Mouse (Mus musculus) neural tube, embryonic 12.5 days (tissue): ENCODE measurements around the gene 1700029I15Rik. TPM values are rescaled to one million over a fixed set of nuclear protein-coding genes. Genes with fewer than 3 reads are reported as not detected.

Experiments
- ATAC-seq: fragments of 200-750 bp; cut with Nextera tagmentation; 2 replicates; pipeline ENCODE4 v1.8.0; 2017; ENCODE audit warnings: low read depth, mild to moderate bottlenecking, moderate TSS enrichment, moderate library complexity; ENCODE audit not compliant: low FRiP score
- H3K27ac ChIP-seq: fragments of 300-500 bp; sonication (generic); 2 replicates; pipeline ENCODE4 v1.5.1; 2016
- H3K27me3 ChIP-seq: fragments of 300-500 bp; sonication (generic); replicated peaks from 2 replicates; pipeline ENCODE4 v1.6.1; 2016; ENCODE audit warnings: mild to moderate bottlenecking
- H3K36me3 ChIP-seq: fragments of 300-500 bp; sonication (generic); 2 replicates; pipeline ENCODE4 v1.6.1; 2016; ENCODE audit warnings: mild to moderate bottlenecking
- H3K4me1 ChIP-seq: fragments of 300-500 bp; sonication (generic); 2 replicates; pipeline ENCODE4 v1.6.1; 2016
- H3K4me2 ChIP-seq: fragments of 300-500 bp; sonication (generic); replicated peaks from 2 replicates; pipeline ENCODE4 v1.6.1; 2016; ENCODE audit warnings: mild to moderate bottlenecking
- H3K4me3 ChIP-seq: fragments of 300-500 bp; sonication (generic); 2 replicates; pipeline ENCODE4 v1.5.1; 2016
- H3K9ac ChIP-seq: fragments of 300-500 bp; sonication (generic); 2 replicates; pipeline ENCODE4 v1.6.1; 2016; ENCODE audit warnings: mild to moderate bottlenecking
- H3K9me3 ChIP-seq: fragments of 300-500 bp; sonication (generic); 2 replicates; pipeline ENCODE4 v1.6.1; 2016; ENCODE audit warnings: mild to moderate bottlenecking
- WGBS: fragments of 180-500 bp; shearing (Covaris S2); methylation state at CpG from one replicate; pipeline ENCODE4 v1.1.7; 2016; 5-methylcytosine and 5-hydroxymethylcytosine counted together
- polyA plus RNA-seq: library from polyadenylated mRNA; unstranded; fragments of >200 nt; fragmentation: Nextera tagmentation; extraction: Ambion mirVana; gene quantifications from 2 replicates; pipeline ENCODE4 v1.2.1, GENCODE M21; 2016

1700029I15Rik gene
- polyA plus RNA-seq, 1 experiment from 2014 or later, result 7.3 TPM

- Histone ChIP-seq H3K4me3 (no peak overlapping the region), H3K36me3 (peaks cover 47% of the 10 kb centered on the region), H3K27me3 (no peaks in the 10 kb centered on the region), H3K27ac (peak overlapping the region; percentile 39; the same call in 1 of the 2 replicates), H3K4me1 (peaks cover 35% of the 10 kb centered on the region), H3K9me3 (no peaks in the 10 kb centered on the region), H3K4me2 (0 out of 2 replicates have a peak overlapping the region, but pooled peaks have one; percentile 15), H3K9ac (peak overlapping the region; percentile 10; the same call in 1 of the 2 replicates)
- WGBS, result 44% methylated on average over 9 of the region's 9 CpGs
- peak; percentile 70 for ATAC-seq
Measured at GRCm38 (mm10) chr2:92424462-92425308, 42.3 kb downstream of the 1700029I15Rik start.

GRCm38 (mm10) chr2:92425366-92425765 is 43.0 kb downstream of the 1700029I15Rik start:
- 0 out of 2 replicates have a peak overlapping the region, but pooled peaks have one; percentile 15 for H3K4me2 ChIP-seq
- peak; percentile 14; the same call in 1 of the 2 replicates for ATAC-seq
- H3K9me3 ChIP-seq, result no peaks in the 10 kb centered on the region
- peaks cover 41% of the 10 kb centered on the region for H3K36me3 ChIP-seq
- no peaks in the 10 kb centered on the region for H3K27me3 ChIP-seq
- 0 out of 2 replicates have a peak overlapping the region, but pooled peaks have one; percentile 39 for H3K27ac ChIP-seq
- H3K9ac ChIP-seq, result no peak overlapping the region
- WGBS, result 79% methylated on average over 4 of the region's 4 CpGs
- H3K4me1 ChIP-seq, result peaks cover 35% of the 10 kb centered on the region
- no peak overlapping the region for H3K4me3 ChIP-seq

- peak overlapping the region; percentile 9; the same call in 1 of the 2 replicates for H3K9ac ChIP-seq
- no peak overlapping the region for H3K27ac ChIP-seq
- ATAC-seq, result no peak
- no peak overlapping the region for H3K4me2 ChIP-seq
- WGBS, result 91% methylated on average over 3 of the region's 3 CpGs
- H3K9me3 ChIP-seq, result no peaks in the 10 kb centered on the region
- H3K27me3 ChIP-seq, result no peaks in the 10 kb centered on the region
- H3K4me3 ChIP-seq, result no peak overlapping the region
- peaks cover 46% of the 10 kb centered on the region for H3K4me1 ChIP-seq
- H3K36me3 ChIP-seq, result peaks cover 32% of the 10 kb centered on the region
Measured at GRCm38 (mm10) chr2:92426426-92426825, 44.1 kb downstream of the 1700029I15Rik start.

- Histone ChIP-seq H3K9me3 (no peaks in the 10 kb centered on the region), H3K4me3 (no peak overlapping the region), H3K27me3 (no peaks in the 10 kb centered on the region), H3K27ac (no peak overlapping the region), H3K4me1 (peaks cover 60% of the 10 kb centered on the region), H3K36me3 (peaks cover 18% of the 10 kb centered on the region), H3K4me2 (no peak overlapping the region), H3K9ac (no peak overlapping the region)
- ATAC-seq, result no peak
- 77% methylated on average over 6 of the region's 6 CpGs for WGBS
Measured at GRCm38 (mm10) chr2:92427882-92428281, 45.5 kb downstream of the 1700029I15Rik start.

- H3K27me3 ChIP-seq, result peaks cover 2% of the 10 kb centered on the region
- WGBS, result 89% methylated on average over 2 of the region's 2 CpGs
- ATAC-seq, result no peak
- no peaks in the 10 kb centered on the region for H3K9me3 ChIP-seq
- peaks cover 3% of the 10 kb centered on the region; the same call in 1 of the 2 replicates for H3K36me3 ChIP-seq
- no peak overlapping the region for H3K4me3 ChIP-seq
- H3K27ac ChIP-seq, result no peak overlapping the region
- H3K4me1 ChIP-seq, result peaks cover 47% of the 10 kb centered on the region
- no peak overlapping the region for H3K9ac ChIP-seq
- H3K4me2 ChIP-seq, result no peak overlapping the region
Measured at GRCm38 (mm10) chr2:92430089-92430488, 47.8 kb downstream of the 1700029I15Rik start.

GRCm38 (mm10) chr2:92430723-92431541 is 48.6 kb downstream of the 1700029I15Rik start:
- Histone ChIP-seq H3K9ac (peak overlapping the region; percentile 43), H3K4me1 (peaks cover 39% of the 10 kb centered on the region), H3K27me3 (peaks cover 3% of the 10 kb centered on the region), H3K4me2 (peak overlapping the region; percentile 81), H3K4me3 (peak overlapping the region; percentile 91), H3K9me3 (no peaks in the 10 kb centered on the region), H3K36me3 (peaks cover 3% of the 10 kb centered on the region; the same call in 1 of the 2 replicates), H3K27ac (peak overlapping the region; percentile 29)
- 74% methylated on average over 21 of the region's 21 CpGs for WGBS
- no peak for ATAC-seq

- Histone ChIP-seq H3K4me2 (peak overlapping the region; percentile 81), H3K9ac (peak overlapping the region; percentile 43), H3K36me3 (peaks cover under 1% of the 10 kb centered on the region; the same call in 1 of the 2 replicates), H3K4me1 (peaks cover 38% of the 10 kb centered on the region), H3K9me3 (no peaks in the 10 kb centered on the region), H3K4me3 (peak overlapping the region; percentile 91), H3K27ac (peak overlapping the region; percentile 29; the same call in 1 of the 2 replicates), H3K27me3 (peaks cover 3% of the 10 kb centered on the region)
- WGBS, result 32% methylated on average over 11 of the region's 11 CpGs
- no peak for ATAC-seq
Measured at GRCm38 (mm10) chr2:92431611-92432179, 49.4 kb downstream of the 1700029I15Rik start.

- H3K4me2 ChIP-seq, result peak overlapping the region; percentile 81
- H3K9me3 ChIP-seq, result no peaks in the 10 kb centered on the region
- peaks cover 3% of the 10 kb centered on the region for H3K27me3 ChIP-seq
- WGBS, result 47% methylated on average over 17 of the region's 17 CpGs
- peaks cover 38% of the 10 kb centered on the region for H3K4me1 ChIP-seq
- H3K27ac ChIP-seq, result no peak overlapping the region
- no peak for ATAC-seq
- H3K9ac ChIP-seq, result peak overlapping the region; percentile 92
- peak overlapping the region; percentile 91 for H3K4me3 ChIP-seq
- no peaks in the 10 kb centered on the region for H3K36me3 ChIP-seq
Measured at GRCm38 (mm10) chr2:92432299-92433295, 50.3 kb downstream of the 1700029I15Rik start.

GRCm38 (mm10) chr2:92433578-92434374 is 51.4 kb downstream of the 1700029I15Rik start, which contains the start of gene Cry2:
Gene Cry2 (minus strand): TSS chr2:92434043.
- H3K27me3 ChIP-seq, result peaks cover 3% of the 10 kb centered on the region
- H3K9ac ChIP-seq, result peak within 1 kb of the TSS; percentile 92
- peak within 1 kb of the TSS; percentile 32; the same call in 1 of the 2 replicates for H3K27ac ChIP-seq
- ATAC-seq, result peak; percentile 97
- peaks cover 31% of the 10 kb centered on the region for H3K4me1 ChIP-seq
- peak within 1 kb of the TSS; percentile 91 for H3K4me3 ChIP-seq
- peak within 1 kb of the TSS; percentile 81 for H3K4me2 ChIP-seq
- WGBS, result under 1% methylated on average over 75 of the region's 76 CpGs
- H3K36me3 ChIP-seq, result no peaks in the 10 kb centered on the region
- H3K9me3 ChIP-seq, result no peaks in the 10 kb centered on the region

GRCm38 (mm10) chr2:92434375-92434745 is 52.0 kb downstream of the 1700029I15Rik start:
- Histone ChIP-seq H3K27ac (no peak overlapping the region), H3K27me3 (peaks cover 3% of the 10 kb centered on the region), H3K4me3 (peak overlapping the region; percentile 41), H3K4me2 (peak overlapping the region; percentile 81), H3K9me3 (no peaks in the 10 kb centered on the region), H3K36me3 (no peaks in the 10 kb centered on the region), H3K9ac (0 out of 2 replicates have a peak overlapping the region, but pooled peaks have one; percentile 40), H3K4me1 (peaks cover 31% of the 10 kb centered on the region)
- no peak for ATAC-seq
- 11% methylated on average over 12 of the region's 12 CpGs for WGBS
